Mouse (Mus musculus) C2C12 (cell line): ENCODE results near the gene Gm35315. TPM values are rescaled to one million over a fixed set of nuclear protein-coding genes. Genes with fewer than 3 reads are reported as not detected.

Source experiments
- H3K27me3 ChIP-seq: one replicate; pipeline ENCODE4 v1.6.1; 2011; ENCODE audit not compliant: control insufficient read depth, insufficient read depth, insufficient read length
- H3K36me3 ChIP-seq: one replicate; pipeline ENCODE4 v1.6.1; 2011; ENCODE audit not compliant: control insufficient read depth, insufficient read depth
- H3K4me3 ChIP-seq: one replicate; pipeline ENCODE4 v1.5.1; 2011; ENCODE audit warnings: mild to moderate bottlenecking, control low read depth; ENCODE audit not compliant: poor library complexity, insufficient read depth, severe bottlenecking
- H3K79me2 ChIP-seq: one replicate; pipeline ENCODE4 v1.6.1; 2011; ENCODE audit not compliant: control insufficient read depth, insufficient read depth
- H3K79me3 ChIP-seq: one replicate; pipeline ENCODE4 v1.6.1; 2011; ENCODE audit warnings: low read depth, control low read depth
- H3ac ChIP-seq: one replicate; pipeline ENCODE3; 2011; ENCODE audit warnings: low read depth; ENCODE audit not compliant: control insufficient read depth, insufficient read length
- CEBPB ChIP-seq: IDR thresholded peaks from one replicate; pipeline ENCODE4 v1.6.1; 2011; ENCODE audit warnings: low read depth, mild to moderate bottlenecking, control low read depth, moderate library complexity
- CTCF ChIP-seq: IDR thresholded peaks from one replicate; pipeline ENCODE4 v1.5.1; 2011; ENCODE audit not compliant: control insufficient read depth, insufficient read depth, insufficient read length
- FOSL1 ChIP-seq: IDR thresholded peaks from one replicate; pipeline ENCODE4 v1.8.0; 2011; ENCODE audit warnings: mild to moderate bottlenecking, low read length; ENCODE audit not compliant: poor library complexity, insufficient read depth, severe bottlenecking
- MAX ChIP-seq: IDR thresholded peaks from one replicate; pipeline ENCODE4 v1.6.1; 2011; ENCODE audit warnings: mild to moderate bottlenecking, control low read depth
- MYOD1 ChIP-seq: IDR thresholded peaks from one replicate; pipeline ENCODE4 v1.6.1; 2011; ENCODE audit warnings: low read depth; ENCODE audit not compliant: control insufficient read depth, insufficient read length
- MYOG ChIP-seq: IDR thresholded peaks from one replicate; pipeline ENCODE4 v1.6.1; 2011; ENCODE audit not compliant: control insufficient read depth, insufficient read length; ENCODE audit errors: extremely low read depth
- USF1 ChIP-seq: IDR thresholded peaks from one replicate; pipeline ENCODE4 v1.6.1; 2011; ENCODE audit warnings: low read depth, mild to moderate bottlenecking, control low read depth, moderate library complexity
- polyA plus RNA-seq: library from polyadenylated mRNA; unstranded; fragments of >200 nt; fragmentation: generic; extraction: Trizol; gene quantifications from one replicate; pipeline ENCODE4 v1.2.1, GENCODE M21; 2012; ENCODE audit warnings: missing spikeins

Gm35315 gene
- polyA plus RNA-seq, 1 experiment = 0.14 TPM

GRCm38 (mm10) chr5:110057637-110058408, 36.4 kb downstream of the Gm35315 start:
- Histone ChIP-seq H3K79me2 (no peaks in the 10 kb centered on the region), H3ac (peak overlapping the region; percentile 84), H3K79me3 (no peaks in the 10 kb centered on the region), H3K4me3 (peak overlapping the region; percentile 32), H3K27me3 (no peaks in the 10 kb centered on the region), H3K36me3 (no peaks in the 10 kb centered on the region)
- TF ChIP-seq MYOD1 = no peak
- no peak for TF ChIP-seq MAX
- TF ChIP-seq MYOG = no peak
- no peak for TF ChIP-seq CEBPB
- TF ChIP-seq FOSL1 = no peak
- TF ChIP-seq USF1 = no peak
- TF ChIP-seq CTCF = no peak

Other genes with a start within 250 kb of the Gm35315 start
- gene Gm15446, start 171.0 kb downstream of the Gm35315 start, polyA plus RNA-seq = 0.88 TPM
- gene Zfp932, start 97.9 kb downstream of the Gm35315 start, polyA plus RNA-seq = 10.3 TPM
- gene Gm17655, start 21.9 kb downstream of the Gm35315 start, polyA plus RNA-seq = 0.09 TPM
- 0.78 TPM for gene Plcxd1, start 5.5 kb upstream of the Gm35315 start, polyA plus RNA-seq
- gene Gtpbp6, start 13.8 kb upstream of the Gm35315 start, polyA plus RNA-seq = 56.7 TPM
- 2.2 TPM for gene Zfp605, start 15.7 kb upstream of the Gm35315 start, polyA plus RNA-seq
- gene Chfr, start 41.4 kb upstream of the Gm35315 start, polyA plus RNA-seq = 14.4 TPM
- 12.5 TPM for gene Golga3, start 82.3 kb upstream of the Gm35315 start, polyA plus RNA-seq
- gene Ankle2, start 136.6 kb upstream of the Gm35315 start, polyA plus RNA-seq = 12.3 TPM
- 52.6 TPM for gene Pgam5, start 175.5 kb upstream of the Gm35315 start, polyA plus RNA-seq
- gene Pxmp2, start 191.8 kb upstream of the Gm35315 start, polyA plus RNA-seq = 3.9 TPM
- 17.4 TPM for gene Pole, start 191.9 kb upstream of the Gm35315 start, polyA plus RNA-seq
- gene P2rx2, start 248.8 kb upstream of the Gm35315 start, polyA plus RNA-seq = 0.09 TPM